Mouse (Mus musculus) mesoderm, embryonic 11.5 days (tissue): ENCODE results near the gene Spsb1.

Experiments
- DNase-seq: peaks from one replicate; pipeline ENCODE4 v3.0.0-alpha.2; 2012; ENCODE audit warnings: low read depth, low spot score

The Spsb1 gene

GRCm38 (mm10) chr4:149952201-149952600 is 2.6 kb downstream of the Spsb1 start:
- no peak for DNase-seq

- DNase-seq: no peak
Measured at GRCm38 (mm10) chr4:149951201-149951600, 3.6 kb downstream of the Spsb1 start.

- no peak for DNase-seq
Measured at GRCm38 (mm10) chr4:149949691-149950090, 5.2 kb downstream of the Spsb1 start.

- no peak for DNase-seq
Measured at GRCm38 (mm10) chr4:149948119-149948518, 6.7 kb downstream of the Spsb1 start.

- DNase-seq: no peak
Measured at GRCm38 (mm10) chr4:149947396-149947795, 7.4 kb downstream of the Spsb1 start.

GRCm38 (mm10) chr4:149945194-149945593 is 9.6 kb downstream of the Spsb1 start:
- DNase-seq: peak; percentile 66

- no peak for DNase-seq
Measured at GRCm38 (mm10) chr4:149944214-149944613, 10.6 kb downstream of the Spsb1 start.

- no peak for DNase-seq
Measured at GRCm38 (mm10) chr4:149942831-149943741, 11.8 kb downstream of the Spsb1 start.

GRCm38 (mm10) chr4:149941067-149941755 is 13.6 kb downstream of the Spsb1 start:
- DNase-seq: no peak

- DNase-seq: no peak
Measured at GRCm38 (mm10) chr4:149938701-149939100, 16.1 kb downstream of the Spsb1 start.

GRCm38 (mm10) chr4:149936921-149937320 is 17.9 kb downstream of the Spsb1 start:
- DNase-seq: peak; percentile 60

GRCm38 (mm10) chr4:149935470-149935869 is 19.4 kb downstream of the Spsb1 start:
- no peak for DNase-seq

GRCm38 (mm10) chr4:149933519-149934245 is 21.2 kb downstream of the Spsb1 start:
- no peak for DNase-seq

GRCm38 (mm10) chr4:149933025-149933424 is 21.8 kb downstream of the Spsb1 start:
- DNase-seq: no peak

- no peak for DNase-seq
Measured at GRCm38 (mm10) chr4:149932108-149932815, 22.6 kb downstream of the Spsb1 start.

GRCm38 (mm10) chr4:149930755-149931154 is 24.1 kb downstream of the Spsb1 start:
- DNase-seq: no peak

- no peak for DNase-seq
Measured at GRCm38 (mm10) chr4:149923014-149923413, 31.8 kb downstream of the Spsb1 start.

- DNase-seq: peak; percentile 74
Measured at GRCm38 (mm10) chr4:149922121-149922718, 32.6 kb downstream of the Spsb1 start.

- DNase-seq: peak; percentile 63
Measured at GRCm38 (mm10) chr4:149920886-149921285, 34.0 kb downstream of the Spsb1 start.

GRCm38 (mm10) chr4:149918455-149919070 is 36.3 kb downstream of the Spsb1 start:
- DNase-seq: no peak

GRCm38 (mm10) chr4:149916831-149917230 is 38.0 kb downstream of the Spsb1 start:
- DNase-seq: no peak
